Mouse (Mus musculus) MEL (cell line): ENCODE results near the gene Camta1. TPM values are rescaled to one million over a fixed set of nuclear protein-coding genes. Genes with fewer than 3 reads are reported as not detected.

ENCODE experiments used
- DNase-seq: peaks from one replicate; pipeline ENCODE4 v3.0.0; 2011; ENCODE audit warnings: low read depth, low spot score
- H3K27ac ChIP-seq: 2 replicates; pipeline ENCODE4 v1.5.1; 2012; ENCODE audit warnings: low read depth, mild to moderate bottlenecking, control low read depth, low read length, moderate library complexity; ENCODE audit not compliant: control insufficient read depth
- H3K27me3 ChIP-seq, 2 experiments: fragments of 150-350 bp in 1 of 2; sonication (generic) in 1 of 2; 2 replicates each; pipeline ENCODE4 v1.6.1; 2012; ENCODE audit warnings: low read length in 2 of 2, mild to moderate bottlenecking in 2 of 2, improper control_type of control experiment in 1 of 2, moderate library complexity in 1 of 2; ENCODE audit not compliant: insufficient read depth in 2 of 2, control insufficient read depth in 1 of 2
- H3K36me3 ChIP-seq, 2 experiments: 2 replicates each; pipeline ENCODE4 v1.6.1; 2012 to 2014; ENCODE audit warnings: low read length in 2 of 2, improper control_type of control experiment in 1 of 2, inconsistent platforms in 1 of 2, mild to moderate bottlenecking in 1 of 2; ENCODE audit not compliant: insufficient read depth in 2 of 2, control insufficient read depth in 1 of 2
- H3K4me1 ChIP-seq, 2 experiments: fragments of 150-350 bp in 1 of 2; sonication (generic) in 1 of 2; 2 replicates each; pipeline ENCODE4 v1.6.1; 2012; ENCODE audit warnings: low read length in 2 of 2, improper control_type of control experiment in 1 of 2, mild to moderate bottlenecking in 1 of 2; ENCODE audit not compliant: insufficient read depth in 2 of 2, control insufficient read depth in 1 of 2
- H3K4me3 ChIP-seq, 2 experiments: fragments of 150-350 bp in 1 of 2; sonication (generic) in 1 of 2; 2 replicates each; pipeline ENCODE4 v1.5.1; 2012; ENCODE audit warnings: low read depth in 2 of 2, low read length in 2 of 2, mild to moderate bottlenecking in 2 of 2, moderate library complexity in 2 of 2, control low read depth in 1 of 2, improper control_type of control experiment in 1 of 2; ENCODE audit not compliant: control insufficient read depth in 1 of 2, insufficient read depth in 1 of 2
- H3K79me2 ChIP-seq: 2 replicates; pipeline ENCODE4 v1.6.1; 2012; ENCODE audit warnings: mild to moderate bottlenecking, low read length, moderate library complexity; ENCODE audit not compliant: control insufficient read depth, poor library complexity, insufficient read depth
- H3K9ac ChIP-seq: 2 replicates; pipeline ENCODE4 v1.6.1; 2012; ENCODE audit warnings: low read depth, mild to moderate bottlenecking, control low read depth, low read length, moderate library complexity; ENCODE audit not compliant: control insufficient read depth, poor library complexity, severe bottlenecking
- H3K9me3 ChIP-seq: fragments of 150-350 bp; sonication (generic); replicated peaks from 2 replicates; pipeline ENCODE4 v1.6.1; 2012; ENCODE audit warnings: mild to moderate bottlenecking, low read length, improper control_type of control experiment, moderate library complexity; ENCODE audit not compliant: insufficient read depth
- CHD1 ChIP-seq: IDR thresholded peaks from 2 replicates; pipeline ENCODE4 v1.6.1; 2012; ENCODE audit warnings: low read depth, mild to moderate bottlenecking, inconsistent platforms, low read length, improper control_type of control experiment
- CHD2 ChIP-seq: IDR thresholded peaks from 2 replicates; pipeline ENCODE4 v1.6.1; 2011; ENCODE audit warnings: low read length, improper control_type of control experiment
- ELF1 ChIP-seq: IDR thresholded peaks from 2 replicates; pipeline ENCODE4 v1.6.1; 2014; ENCODE audit warnings: low read depth, mild to moderate bottlenecking, inconsistent platforms, low read length, improper control_type of control experiment, moderate library complexity
- EP300 ChIP-seq, 2 experiments: IDR thresholded peaks; 2 replicates each; pipeline ENCODE4 v1.6.1; 2011; ENCODE audit warnings: improper control_type of control experiment in 2 of 2, low read length in 2 of 2, low read depth in 1 of 2, mild to moderate bottlenecking in 1 of 2
- ETS1 ChIP-seq: IDR thresholded peaks from 2 replicates; pipeline ENCODE4 v1.6.1; 2012; ENCODE audit warnings: low read depth, mild to moderate bottlenecking, inconsistent platforms, low read length, improper control_type of control experiment, moderate library complexity
- GABPA ChIP-seq: IDR thresholded peaks from 2 replicates; pipeline ENCODE4 v1.6.1; 2012; ENCODE audit warnings: low read depth, mild to moderate bottlenecking, inconsistent platforms, low read length, improper control_type of control experiment, moderate library complexity
- GATA1 ChIP-seq: IDR thresholded peaks from 2 replicates; pipeline ENCODE4 v1.6.1; 2011; ENCODE audit warnings: low read depth, low read length, improper control_type of control experiment
- MAX ChIP-seq: IDR thresholded peaks from 2 replicates; pipeline ENCODE4 v1.6.1; 2011; ENCODE audit warnings: low read length, improper control_type of control experiment
- MAZ ChIP-seq: IDR thresholded peaks from 2 replicates; pipeline ENCODE4 v1.6.1; 2012; ENCODE audit warnings: low read depth, mild to moderate bottlenecking, inconsistent platforms, low read length, improper control_type of control experiment
- MEF2A ChIP-seq: IDR thresholded peaks from 2 replicates; pipeline ENCODE4 v1.6.1; 2014; ENCODE audit warnings: low read depth, mild to moderate bottlenecking, inconsistent platforms, low read length, improper control_type of control experiment; ENCODE audit not compliant: poor library complexity, insufficient replicate concordance, severe bottlenecking; ENCODE audit errors: extremely low read depth
- MYC ChIP-seq: IDR thresholded peaks from 2 replicates; pipeline ENCODE4 v1.6.1; 2011; ENCODE audit warnings: low read depth, mild to moderate bottlenecking, low read length, improper control_type of control experiment, moderate library complexity
- NRF1 ChIP-seq: IDR thresholded peaks from 2 replicates; pipeline ENCODE4 v1.6.1; 2014; ENCODE audit warnings: low read depth, mild to moderate bottlenecking, inconsistent platforms, low read length, improper control_type of control experiment, moderate library complexity; ENCODE audit not compliant: poor library complexity, insufficient read depth, severe bottlenecking
- POLR2A ChIP-seq, 2 experiments: IDR thresholded peaks; 2 replicates each; pipeline ENCODE4 v1.6.1; 2011 to 2012; ENCODE audit warnings: low read length in 2 of 2, mild to moderate bottlenecking in 2 of 2, control low read depth in 1 of 2, improper control_type of control experiment in 1 of 2, low read depth in 1 of 2, moderate library complexity in 1 of 2; ENCODE audit not compliant: control insufficient read depth in 1 of 2, insufficient read depth in 1 of 2, poor library complexity in 1 of 2
- POLR2AphosphoS2 ChIP-seq: IDR thresholded peaks from 2 replicates; pipeline ENCODE4 v1.6.1; 2011; ENCODE audit warnings: low read length, improper control_type of control experiment
- POLR2AphosphoS5 ChIP-seq: IDR thresholded peaks from 2 replicates; pipeline ENCODE4 v1.6.1; 2012; ENCODE audit warnings: low read depth, borderline replicate concordance, mild to moderate bottlenecking, inconsistent platforms, low read length, moderate library complexity, mixed read lengths
- RAD21 ChIP-seq: IDR thresholded peaks from 2 replicates; pipeline ENCODE4 v1.6.1; 2011; ENCODE audit warnings: mild to moderate bottlenecking, low read depth, low read length, improper control_type of control experiment
- SMC3 ChIP-seq: IDR thresholded peaks from 2 replicates; pipeline ENCODE4 v1.6.1; 2011; ENCODE audit warnings: low read depth, low read length, improper control_type of control experiment
- TAL1 ChIP-seq: IDR thresholded peaks from 2 replicates; pipeline ENCODE4 v1.6.1; 2012; ENCODE audit warnings: mild to moderate bottlenecking, inconsistent platforms, low read length, moderate library complexity, mixed read lengths
- TCF12 ChIP-seq: IDR thresholded peaks from 2 replicates; pipeline ENCODE4 v1.6.1; 2014; ENCODE audit warnings: low read depth, mild to moderate bottlenecking, inconsistent platforms, low read length, improper control_type of control experiment, moderate library complexity
- ZC3H11A ChIP-seq: IDR thresholded peaks from 2 replicates; pipeline ENCODE4 v1.6.1; 2012; ENCODE audit warnings: low read depth, mild to moderate bottlenecking, inconsistent platforms, low read length, improper control_type of control experiment
- ZKSCAN1 ChIP-seq: IDR thresholded peaks from 2 replicates; pipeline ENCODE4 v1.6.1; 2012; ENCODE audit warnings: low read depth, mild to moderate bottlenecking, inconsistent platforms, low read length, improper control_type of control experiment, moderate library complexity
- ZMIZ1 ChIP-seq: IDR thresholded peaks from 2 replicates; pipeline ENCODE4 v1.6.1; 2012; ENCODE audit warnings: low read depth, mild to moderate bottlenecking, inconsistent platforms, low read length, improper control_type of control experiment, moderate library complexity
- polyA plus RNA-seq, 2 experiments: library from polyadenylated mRNA; stranded (reverse) in 1 of 2; unstranded in 1 of 2; fragments of >175 nt in 1 of 2; fragments of >200 nt in 1 of 2; gene quantifications; 2 replicates each; pipeline versions ENCODE4 v1.2.1 to v1.2.4; 2012; ENCODE audit warnings: low replicate concordance in 2 of 2, low read depth in 1 of 2; ENCODE audit not compliant: insufficient read length in 2 of 2, insufficient read depth in 1 of 2, missing spikeins in 1 of 2
- total RNA-seq: library from RNA; depleted of rRNA; stranded (reverse); fragments of 300-350 nt; gene quantifications from 2 replicates; pipeline ENCODE4 v1.2.3, GENCODE M21; 2012

The Camta1 gene
- total and polyA plus RNA-seq, 3 experiments: 28.2 to 87.5 TPM; not detected in 1

- no peaks in the 10 kb centered on the region for H3K79me2 ChIP-seq
- H3K27ac ChIP-seq: no peak overlapping the region
- H3K4me1 ChIP-seq: no peaks in the 10 kb centered on the region
- DNase-seq: no peak
- H3K36me3 ChIP-seq: no peaks in the 10 kb centered on the region
- no peaks in the 10 kb centered on the region for H3K27me3 ChIP-seq
- no peaks in the 10 kb centered on the region; the same call in 1 of the 2 replicates for H3K9me3 ChIP-seq
- H3K4me3 ChIP-seq: no peak overlapping the region
- no peak overlapping the region for H3K9ac ChIP-seq
- TF ChIP-seq RAD21 (no peak), MAZ (no peak), GABPA (no peak), ZKSCAN1 (no peak), POLR2A (IDR thresholded peaks at IDR 0.05; ENCODE audit: control insufficient read depth in 1 of 2, insufficient read depth in 1 of 2, low read depth in 1 of 2, low read length in 2 of 2, poor library complexity in 1 of 2) (no peak), GATA1 (no peak), EP300 (IDR thresholded peaks at IDR 0.05; ENCODE audit: low read depth in 1 of 2, low read length in 2 of 2) (no peak), TAL1 (no peak), POLR2AphosphoS2 (no peak), CHD2 (no peak), MEF2A (no peak), ZC3H11A (no peak), ELF1 (no peak), NRF1 (no peak)
Observed at GRCm38 (mm10) chr4:151569586-151569985, 292.1 kb downstream of the Camta1 start.

- H3K9ac ChIP-seq: no peak overlapping the region
- H3K9me3 ChIP-seq: no peaks in the 10 kb centered on the region; the same call in 1 of the 2 replicates
- no peak overlapping the region for H3K4me3 ChIP-seq
- no peaks in the 10 kb centered on the region for H3K79me2 ChIP-seq
- H3K4me1 ChIP-seq: no peaks in the 10 kb centered on the region
- DNase-seq: no peak
- H3K27ac ChIP-seq: no peak overlapping the region
- H3K27me3 ChIP-seq: no peaks in the 10 kb centered on the region
- TF ChIP-seq POLR2AphosphoS5: no peak
- TF ChIP-seq TCF12: no peak
- no peak for TF ChIP-seq CHD1
- no peaks in the 10 kb centered on the region for H3K36me3 ChIP-seq
Observed at GRCm38 (mm10) chr4:151568887-151569286, 292.8 kb downstream of the Camta1 start.

GRCm38 (mm10) chr4:151567105-151567504 is 294.6 kb downstream of the Camta1 start:
- no peak for DNase-seq
- no peak overlapping the region for H3K9ac ChIP-seq
- H3K79me2 ChIP-seq: no peaks in the 10 kb centered on the region
- no peak overlapping the region for H3K4me3 ChIP-seq
- H3K36me3 ChIP-seq: no peaks in the 10 kb centered on the region
- H3K4me1 ChIP-seq: no peaks in the 10 kb centered on the region
- H3K9me3 ChIP-seq: no peaks in the 10 kb centered on the region
- H3K27ac ChIP-seq: no peak overlapping the region
- TF ChIP-seq POLR2AphosphoS5 (no peak), MYC (no peak), ETS1 (no peak), RAD21 (no peak), ZKSCAN1 (no peak), SMC3 (no peak), ZMIZ1 (no peak), MAX (no peak)
- H3K27me3 ChIP-seq: no peaks in the 10 kb centered on the region
